Mouse (Mus musculus) lung, embryonic 16.5 days (tissue): ENCODE measurements around the gene Hhat. TPM values are rescaled to one million over a fixed set of nuclear protein-coding genes. Genes with fewer than 3 reads are reported as not detected.
A peak's percentile ranks its signal among the peaks of the same experiment; 100 is the strongest.

Experiments used
- ATAC-seq: fragments of 200-750 bp; cut with Nextera tagmentation; 2 replicates; pipeline ENCODE4 v1.8.0; 2017; ENCODE audit warnings: low read depth, mild to moderate bottlenecking, moderate library complexity
- H3K27ac ChIP-seq: fragments of 300-500 bp; sonication (generic); 2 replicates; pipeline ENCODE4 v1.5.1; 2014; ENCODE audit warnings: mild to moderate bottlenecking, control low read depth, low read length
- H3K27me3 ChIP-seq: fragments of 300-500 bp; sonication (generic); 2 replicates; pipeline ENCODE4 v1.6.1; 2014; ENCODE audit warnings: low read depth, low read length, mixed read lengths; ENCODE audit not compliant: control insufficient read depth, insufficient read depth
- H3K36me3 ChIP-seq: fragments of 300-500 bp; sonication (generic); 2 replicates; pipeline ENCODE4 v1.6.1; 2014; ENCODE audit warnings: low read length; ENCODE audit not compliant: control insufficient read depth, insufficient read depth
- H3K4me1 ChIP-seq: fragments of 300-500 bp; sonication (generic); replicated peaks from 2 replicates; pipeline ENCODE4 v1.6.1; 2014; ENCODE audit warnings: low read length, mixed read lengths; ENCODE audit not compliant: control insufficient read depth, insufficient read depth
- H3K4me2 ChIP-seq: fragments of 300-500 bp; sonication (generic); 2 replicates; pipeline ENCODE4 v1.6.1; 2014; ENCODE audit warnings: low read depth, low read length, control low read depth
- H3K4me3 ChIP-seq: fragments of 300-500 bp; sonication (generic); 2 replicates; pipeline ENCODE4 v1.5.1; 2014; ENCODE audit warnings: mild to moderate bottlenecking, low read length, control low read depth
- H3K9ac ChIP-seq: fragments of 300-500 bp; sonication (generic); 2 replicates; pipeline ENCODE4 v1.6.1; 2014; ENCODE audit warnings: low read length, control low read depth
- H3K9me3 ChIP-seq: fragments of 300-500 bp; sonication (generic); 2 replicates; pipeline ENCODE4 v1.6.1; 2016; ENCODE audit warnings: low read length; ENCODE audit not compliant: control insufficient read depth
- whole genome bisulfite sequencing: fragments of 180-500 bp; shearing (Covaris S2); extraction: QIAGEN DNeasy Blood & Tissue Kit; methylation state at CpG from one replicate; pipeline ENCODE4 v1.1.7; 2014; 5-methylcytosine and 5-hydroxymethylcytosine counted together
- polyA plus RNA-seq: library from polyadenylated mRNA; unstranded; fragments of >200 nt; fragmentation: Nextera tagmentation; extraction: Ambion mirVana; gene quantifications from 2 replicates; pipeline ENCODE4 v1.2.1, GENCODE M21; 2015

The Hhat gene
- polyA plus RNA-seq, 1 experiment from 2014 or later = 9.3 TPM

GRCm38 (mm10) chr1:192764547-192764946 lies 6.5 kb downstream of the Hhat start:
- no peak for ATAC-seq
- H3K4me3 ChIP-seq = no peak overlapping the region
- no peaks in the 10 kb centered on the region for H3K9me3 ChIP-seq
- H3K9ac ChIP-seq = no peak overlapping the region
- H3K36me3 ChIP-seq = no peaks in the 10 kb centered on the region
- peaks cover 2% of the 10 kb centered on the region; the same call in 1 of the 2 replicates for H3K4me1 ChIP-seq
- H3K27me3 ChIP-seq = no peaks in the 10 kb centered on the region
- 79% methylated on average over 2 of the region's 2 CpGs for WGBS
- no peak overlapping the region for H3K4me2 ChIP-seq
- no peak overlapping the region for H3K27ac ChIP-seq

DNA sequence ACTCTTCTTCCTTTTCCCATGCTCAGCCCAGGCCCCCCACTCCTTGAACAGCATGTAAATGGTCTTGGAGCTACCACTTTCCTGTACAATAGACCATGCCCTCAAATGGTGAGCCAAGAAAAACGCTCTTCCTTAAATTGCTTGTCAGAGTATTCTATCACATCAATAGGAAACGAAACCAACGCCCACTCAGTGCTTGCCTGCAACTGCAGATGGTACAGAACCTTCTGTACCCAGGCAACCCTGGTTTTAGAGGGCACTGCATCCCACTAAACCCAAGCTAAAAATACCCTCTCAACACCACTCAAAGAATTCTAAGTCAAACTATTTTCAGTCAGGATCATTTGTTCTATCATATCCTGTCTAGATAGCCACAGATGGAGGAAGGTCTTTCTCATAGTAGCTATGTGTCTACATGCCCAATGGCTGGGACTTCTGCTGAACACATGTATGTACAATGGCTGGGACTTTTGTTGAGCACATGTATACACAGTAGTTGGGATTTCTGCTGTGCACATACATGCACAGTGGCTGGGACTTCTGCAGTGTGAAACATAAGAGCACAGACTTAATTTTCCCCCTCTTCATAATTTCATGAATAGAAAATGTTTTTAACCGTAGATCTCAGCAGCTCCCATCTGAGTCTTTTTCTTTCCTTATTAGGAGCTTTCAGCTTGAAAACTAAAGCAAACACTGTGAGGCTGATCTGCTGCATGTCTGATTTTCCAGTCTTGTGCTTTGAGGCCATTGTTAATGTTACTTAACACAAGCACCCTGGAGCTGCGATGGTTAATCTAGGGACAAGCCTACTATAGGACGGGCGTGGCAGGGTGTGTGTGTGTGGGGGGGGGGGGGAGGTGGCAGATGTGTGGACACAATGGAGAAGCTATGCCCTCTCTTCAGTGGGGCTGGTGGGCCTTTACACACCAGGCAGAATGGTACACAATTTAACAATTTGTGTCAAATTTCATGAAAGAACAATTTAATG lies 7.8 kb downstream of the Hhat start:
- H3K4me2 ChIP-seq = no peak overlapping the region
- H3K9ac ChIP-seq = no peak overlapping the region
- H3K36me3 ChIP-seq = no peaks in the 10 kb centered on the region
- 0 out of 2 replicates have a peak, but pooled peaks cover 2% of the 10 kb centered on the region for H3K4me1 ChIP-seq
- no peak overlapping the region for H3K4me3 ChIP-seq
- 72% methylated on average over 7 of the region's 7 CpGs for WGBS
- H3K27me3 ChIP-seq = no peaks in the 10 kb centered on the region
- no peak overlapping the region for H3K27ac ChIP-seq
- ATAC-seq = no peak
- no peaks in the 10 kb centered on the region for H3K9me3 ChIP-seq

DNA sequence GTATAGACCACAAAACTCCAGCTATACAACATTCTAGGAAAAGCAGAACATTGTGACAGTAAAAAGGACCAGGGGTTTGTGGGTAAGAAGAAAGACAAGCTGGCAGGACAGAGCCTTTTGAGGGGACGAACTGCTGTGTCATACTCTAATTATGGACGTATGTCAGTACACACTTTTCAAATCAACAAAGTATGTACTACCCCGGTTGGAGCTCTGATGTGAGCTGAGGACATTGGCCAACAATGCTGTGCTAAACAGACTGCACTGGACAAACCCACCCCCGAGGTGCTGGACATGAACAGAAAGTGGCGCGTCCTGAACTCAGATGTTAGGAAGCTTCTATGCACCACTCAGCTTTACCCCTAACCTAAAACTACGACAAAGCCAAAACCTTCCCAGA lies 14.3 kb downstream of the Hhat start:
- no peaks in the 10 kb centered on the region for H3K36me3 ChIP-seq
- H3K4me2 ChIP-seq = no peak overlapping the region
- WGBS = 56% methylated on average over 7 of the region's 7 CpGs
- no peak overlapping the region for H3K4me3 ChIP-seq
- no peak overlapping the region for H3K27ac ChIP-seq
- ATAC-seq = peak; percentile 67
- peaks cover 15% of the 10 kb centered on the region for H3K4me1 ChIP-seq
- no peak overlapping the region for H3K9ac ChIP-seq
- H3K9me3 ChIP-seq = no peaks in the 10 kb centered on the region
- H3K27me3 ChIP-seq = no peaks in the 10 kb centered on the region

DNA sequence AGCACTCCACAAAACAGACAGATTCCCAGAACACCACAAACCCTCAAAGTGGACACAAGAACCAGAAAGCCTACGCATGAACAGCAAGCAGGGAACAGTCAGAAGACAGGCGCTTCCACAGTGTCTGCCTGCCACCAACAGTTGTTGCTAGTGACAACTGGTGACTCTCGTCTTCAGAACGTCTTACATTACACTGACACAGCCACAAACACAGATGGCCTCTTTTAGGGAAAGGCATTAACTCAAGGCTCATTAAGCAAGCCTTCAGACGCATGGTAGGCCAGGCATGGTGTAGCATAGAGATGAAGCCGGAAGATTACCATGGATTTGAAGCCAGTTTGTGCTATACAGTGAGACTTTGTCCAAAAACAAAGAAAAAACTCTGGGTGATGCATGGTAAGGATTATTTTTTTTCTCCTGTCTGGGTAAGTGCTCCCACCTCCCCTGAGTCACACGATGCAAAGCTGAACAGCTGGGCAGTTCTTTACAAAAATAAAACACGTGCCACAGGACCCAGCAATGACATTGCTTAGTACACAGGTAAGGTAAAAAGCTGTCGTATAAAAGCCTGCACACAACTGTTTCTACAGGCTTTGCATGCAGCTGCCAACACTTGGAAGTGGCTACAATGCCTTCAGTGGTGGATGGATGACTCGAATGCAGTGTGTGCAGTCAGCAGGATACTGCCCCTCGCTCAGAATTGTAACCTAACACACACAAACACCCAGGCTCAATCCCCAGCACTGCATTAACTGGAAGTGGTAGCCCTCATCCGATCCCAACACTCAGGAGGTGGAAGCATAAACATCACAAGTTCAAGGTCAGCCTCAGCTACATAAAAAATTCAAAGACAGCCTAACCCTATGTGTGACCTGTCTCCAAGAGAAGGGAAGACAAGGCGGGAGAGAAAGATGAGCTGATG lies 15.1 kb downstream of the Hhat start:
- Histone ChIP-seq H3K27me3 (no peaks in the 10 kb centered on the region), H3K4me1 (peaks cover 15% of the 10 kb centered on the region), H3K27ac (no peak overlapping the region), H3K9me3 (no peaks in the 10 kb centered on the region), H3K4me3 (no peak overlapping the region), H3K4me2 (no peak overlapping the region), H3K36me3 (no peaks in the 10 kb centered on the region), H3K9ac (no peak overlapping the region)
- peak; percentile 81 for ATAC-seq
- whole genome bisulfite sequencing = 53% methylated on average over 13 of the region's 13 CpGs

- Histone ChIP-seq H3K4me2 (no peak overlapping the region), H3K4me1 (peaks cover 15% of the 10 kb centered on the region), H3K4me3 (no peak overlapping the region), H3K27ac (no peak overlapping the region), H3K27me3 (no peaks in the 10 kb centered on the region), H3K9me3 (no peaks in the 10 kb centered on the region), H3K9ac (no peak overlapping the region), H3K36me3 (no peaks in the 10 kb centered on the region)
- 74% methylated on average over 13 of the region's 13 CpGs for WGBS
- no peak for ATAC-seq
These were observed 15.8 kb downstream of the Hhat start for GRCm38 (mm10) chr1:192755246-192755645.

- H3K27ac ChIP-seq = no peak overlapping the region
- no peaks in the 10 kb centered on the region for H3K9me3 ChIP-seq
- H3K36me3 ChIP-seq = no peaks in the 10 kb centered on the region
- ATAC-seq = no peak
- no peak overlapping the region for H3K9ac ChIP-seq
- WGBS = 79% methylated on average over 4 of the region's 4 CpGs
- no peak overlapping the region for H3K4me2 ChIP-seq
- H3K4me3 ChIP-seq = no peak overlapping the region
- no peaks in the 10 kb centered on the region for H3K27me3 ChIP-seq
- H3K4me1 ChIP-seq = peaks cover 15% of the 10 kb centered on the region
These were observed 16.8 kb downstream of the Hhat start for GRCm38 (mm10) chr1:192754268-192754667.

- Histone ChIP-seq H3K9me3 (no peaks in the 10 kb centered on the region), H3K27me3 (no peaks in the 10 kb centered on the region), H3K4me3 (no peak overlapping the region), H3K36me3 (no peaks in the 10 kb centered on the region), H3K27ac (no peak overlapping the region; the same call in 1 of the 2 replicates), H3K4me2 (peak overlapping the region; percentile 25), H3K9ac (peak overlapping the region; percentile 44; the same call in 1 of the 2 replicates), H3K4me1 (peaks cover 15% of the 10 kb centered on the region)
- 25% methylated on average over 8 of the region's 8 CpGs for WGBS
- ATAC-seq = no peak
These were observed 18.1 kb downstream of the Hhat start for GRCm38 (mm10) chr1:192752659-192753601.

GRCm38 (mm10) chr1:192750042-192750437 lies 21.0 kb downstream of the Hhat start:
- WGBS = 56% methylated on average over 4 of the region's 4 CpGs
- H3K27me3 ChIP-seq = no peaks in the 10 kb centered on the region
- no peak overlapping the region for H3K9ac ChIP-seq
- H3K27ac ChIP-seq = no peak overlapping the region
- no peak overlapping the region for H3K4me3 ChIP-seq
- H3K4me2 ChIP-seq = no peak overlapping the region
- H3K9me3 ChIP-seq = no peaks in the 10 kb centered on the region
- ATAC-seq = no peak
- no peaks in the 10 kb centered on the region for H3K36me3 ChIP-seq
- peaks cover 9% of the 10 kb centered on the region for H3K4me1 ChIP-seq
